Mouse (Mus musculus): Measurements from ENCODE around the gene Polr1c.

Polr1c gene

DNA sequence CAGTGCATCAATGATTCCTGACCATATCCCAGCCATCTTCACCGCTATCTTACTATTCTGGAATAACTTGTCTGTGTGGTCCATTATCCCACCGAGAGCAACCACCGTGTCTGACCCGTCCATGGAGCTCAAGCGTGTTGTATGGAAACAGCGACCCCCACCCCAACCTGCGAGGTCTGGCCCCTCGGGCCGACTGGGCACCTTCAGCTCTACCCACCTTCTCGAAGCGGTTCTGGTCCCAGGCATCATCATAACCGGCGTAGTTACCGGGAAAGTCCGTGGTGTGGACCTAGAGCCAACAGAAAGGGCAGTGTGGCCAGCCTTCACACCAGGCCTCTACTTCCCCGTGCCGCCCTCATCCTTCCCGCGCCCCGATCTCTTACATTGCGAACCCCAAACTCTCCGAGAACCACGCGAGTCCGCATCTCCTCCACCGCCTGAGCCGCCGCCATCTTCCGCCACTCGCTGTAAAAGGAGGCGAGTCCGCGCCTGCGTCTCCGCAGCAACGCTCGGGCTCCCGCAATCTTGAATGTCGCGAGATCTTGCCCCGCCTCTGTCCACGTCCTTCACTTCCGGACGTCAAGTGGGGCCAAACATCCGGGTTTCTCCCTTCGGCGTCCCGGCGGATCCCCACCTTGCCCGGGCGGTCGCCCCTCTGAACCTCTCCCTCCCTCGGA is at the start of gene Polr1c, which contains the start of gene Yipf3:
Gene Polr1c, minus strand, starts transcription at position 543 of the 677 bp plus-strand sequence.
Gene Yipf3, plus strand, starts transcription at position 569 of the 677 bp plus-strand sequence.
- peak; percentile 83 for ATAC-seq (ENCODE audit: insufficient number of reproducible peaks, low FRiP score, low TSS enrichment)

DNA sequence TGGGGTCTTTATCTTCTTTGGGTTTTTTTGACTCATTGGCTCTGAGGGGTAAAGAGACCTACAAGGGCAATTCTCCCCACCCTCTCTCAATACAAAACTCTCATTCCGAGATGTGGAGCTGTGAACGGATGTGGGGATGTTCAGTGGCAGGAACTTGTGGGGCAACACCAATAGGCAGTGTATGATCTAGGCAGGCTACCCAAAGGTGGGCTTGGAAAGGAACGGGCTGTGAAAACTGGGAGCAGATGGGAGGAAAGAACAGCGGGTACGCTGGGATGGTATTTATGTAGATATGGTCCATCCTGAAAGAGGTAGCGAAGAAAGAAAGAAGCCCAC is 49.1 kb upstream of the Polr1c start:
- no peak for ATAC-seq (ENCODE audit: insufficient number of reproducible peaks, low FRiP score, low TSS enrichment)

DNA sequence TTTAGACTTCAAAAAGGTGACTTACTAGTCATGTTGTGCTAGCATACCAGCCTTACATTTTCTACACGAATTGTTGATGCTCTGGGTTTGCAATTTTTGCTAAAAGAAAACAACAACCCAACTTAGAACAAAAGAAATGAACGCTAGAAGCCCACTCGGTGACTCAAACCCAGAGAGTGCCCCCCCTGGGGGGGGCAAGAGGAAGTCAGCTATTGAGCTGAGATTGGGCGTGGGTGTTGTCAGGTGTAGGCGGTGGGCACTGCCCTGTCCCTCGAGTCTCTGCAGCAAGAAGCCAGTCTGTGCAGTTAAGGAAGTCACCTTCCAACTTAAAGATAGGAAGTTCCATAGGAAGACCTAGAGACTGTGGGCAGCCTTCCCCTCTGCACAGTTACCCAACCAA is 48.7 kb upstream of the Polr1c start:
- no peak for ATAC-seq (ENCODE audit: insufficient number of reproducible peaks, low FRiP score, low TSS enrichment)

DNA sequence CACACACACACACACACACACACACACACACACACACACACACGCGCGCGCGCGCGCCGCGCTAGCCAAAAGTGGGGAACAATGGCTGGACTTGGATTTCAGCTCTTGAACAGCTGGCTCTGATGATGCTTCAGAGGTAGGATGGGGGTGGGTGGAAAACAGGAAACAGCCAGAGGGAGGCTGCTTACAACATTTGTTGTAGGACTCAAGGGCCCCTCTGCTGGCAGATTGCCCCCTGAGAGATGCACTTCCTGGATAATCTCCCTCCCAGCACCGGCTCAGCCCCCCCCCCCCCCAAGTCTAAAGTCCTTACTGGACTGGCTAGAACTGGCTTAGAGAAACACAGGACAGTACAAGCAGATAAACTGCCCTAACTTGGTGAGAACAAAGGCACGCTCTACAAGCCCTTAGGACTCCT is 39.8 kb upstream of the Polr1c start:
- ATAC-seq (ENCODE audit: insufficient number of reproducible peaks, low FRiP score, low TSS enrichment), result no peak

DNA sequence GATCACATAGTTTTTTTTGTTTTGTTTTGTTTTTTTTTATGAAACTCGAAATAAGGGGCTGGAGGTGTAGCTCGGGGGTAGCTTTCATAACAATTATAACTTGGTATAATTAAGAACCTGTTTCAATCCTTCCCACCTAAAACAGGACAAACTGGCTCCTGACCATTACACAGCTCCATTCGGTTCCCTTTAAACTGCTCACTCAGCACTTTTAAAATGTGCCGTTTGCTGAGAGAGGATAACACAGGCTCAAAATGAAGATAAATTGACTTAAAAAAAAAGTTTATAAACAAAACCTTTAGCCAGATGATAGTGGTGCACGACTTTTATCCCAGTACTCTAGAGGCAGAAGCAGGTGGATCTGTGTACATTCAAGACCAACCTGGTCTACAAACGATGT is 37.6 kb upstream of the Polr1c start:
- ATAC-seq (ENCODE audit: insufficient number of reproducible peaks, low FRiP score, low TSS enrichment), result no peak

DNA sequence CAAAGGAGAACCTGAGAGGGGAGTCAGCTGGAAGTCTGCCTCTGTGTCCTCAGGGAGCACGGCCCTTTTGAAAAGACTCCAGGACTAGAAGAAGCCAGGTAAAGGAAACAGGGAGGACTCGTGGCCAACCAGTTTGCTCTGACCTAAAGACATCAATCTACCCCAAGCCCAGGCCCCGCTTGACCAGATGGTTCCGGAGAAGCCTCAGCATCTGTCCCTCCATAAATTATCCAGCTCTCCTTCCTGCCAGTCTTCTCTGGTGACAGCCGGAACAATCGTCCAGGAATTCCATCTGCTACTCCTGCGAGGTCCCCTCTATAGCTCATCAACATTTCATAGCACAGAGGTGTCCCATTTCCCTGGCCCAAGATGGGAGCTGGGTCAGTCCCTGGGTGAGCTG is 36.8 kb upstream of the Polr1c start:
- no peak for ATAC-seq (ENCODE audit: insufficient number of reproducible peaks, low FRiP score, low TSS enrichment)

DNA sequence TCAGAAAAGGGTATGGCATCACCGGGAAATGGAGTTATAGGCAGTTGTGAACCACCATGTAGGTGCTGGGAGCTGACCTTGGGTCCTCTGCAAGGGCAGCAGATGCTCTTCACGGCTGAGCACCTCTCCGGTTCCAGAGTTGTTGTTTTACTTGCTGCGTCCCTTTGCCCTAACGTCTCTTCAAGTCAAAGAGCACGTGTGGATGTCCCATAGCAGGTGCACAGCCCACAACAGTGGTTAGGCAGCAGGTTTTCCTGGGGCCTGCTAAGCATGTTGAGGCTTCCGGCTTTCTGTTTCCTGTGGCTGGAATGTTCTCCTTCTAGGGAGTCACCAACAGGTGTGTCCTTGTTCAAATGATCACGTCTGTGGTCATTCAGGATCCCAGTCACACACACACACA is 36.1 kb upstream of the Polr1c start:
- no peak for ATAC-seq (ENCODE audit: insufficient number of reproducible peaks, low FRiP score, low TSS enrichment)

DNA sequence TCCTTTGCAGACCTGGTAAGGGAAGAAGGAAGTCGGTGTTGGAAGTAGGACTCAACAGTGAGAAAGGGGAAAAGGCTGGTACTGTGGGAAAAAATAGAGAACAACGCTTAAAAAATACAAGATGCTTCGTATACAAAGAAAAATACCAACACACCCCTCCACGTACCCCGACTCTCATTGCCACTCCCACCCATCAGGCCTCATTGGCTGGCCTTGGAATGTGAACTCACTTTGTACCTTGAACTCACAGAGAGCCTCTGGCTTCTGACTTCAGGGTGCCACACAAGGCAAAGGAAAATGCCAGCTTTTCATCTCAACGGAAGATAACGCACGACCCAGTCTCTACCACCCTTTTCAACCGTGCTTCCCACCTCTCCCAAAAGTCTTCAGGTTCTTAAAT is 35.3 kb upstream of the Polr1c start:
- ATAC-seq (ENCODE audit: insufficient number of reproducible peaks, low FRiP score, low TSS enrichment), result no peak

DNA sequence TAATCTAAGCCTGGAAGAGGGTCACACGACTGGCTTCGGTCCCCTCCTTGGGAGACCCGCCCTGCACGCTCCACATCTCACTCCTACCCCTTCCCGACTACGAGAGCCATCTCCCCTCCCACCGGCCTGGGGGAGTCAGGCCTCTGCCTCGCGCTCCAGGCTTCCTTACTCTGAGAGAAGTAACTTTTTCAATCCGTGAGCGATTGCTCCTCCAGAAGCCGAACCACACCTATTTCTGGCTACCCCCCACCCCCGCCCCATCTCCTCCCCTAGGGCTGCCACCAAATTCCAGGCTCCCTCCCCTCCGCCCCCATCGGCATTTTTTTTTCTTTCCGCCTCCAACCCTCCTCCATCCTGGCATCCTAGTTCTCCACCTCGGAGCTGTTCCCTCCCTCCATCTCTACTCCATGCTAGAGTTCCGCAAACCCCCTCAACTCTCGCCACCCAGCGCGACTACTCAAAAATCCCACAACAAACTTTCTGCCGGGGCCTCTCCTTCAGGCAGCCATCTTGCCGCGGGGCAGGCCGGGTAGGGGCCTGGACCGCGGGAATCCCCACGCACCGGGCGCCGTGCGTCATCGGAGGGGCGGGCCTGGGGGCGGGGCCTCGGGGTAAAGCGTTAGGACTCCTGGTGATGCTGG is 34.7 kb upstream of the Polr1c start, which contains the start of gene Tjap1:
Gene Tjap1, minus strand, starts transcription at position 544 of the 641 bp plus-strand sequence.
- peak; percentile 82 for ATAC-seq (ENCODE audit: insufficient number of reproducible peaks, low FRiP score, low TSS enrichment)

DNA sequence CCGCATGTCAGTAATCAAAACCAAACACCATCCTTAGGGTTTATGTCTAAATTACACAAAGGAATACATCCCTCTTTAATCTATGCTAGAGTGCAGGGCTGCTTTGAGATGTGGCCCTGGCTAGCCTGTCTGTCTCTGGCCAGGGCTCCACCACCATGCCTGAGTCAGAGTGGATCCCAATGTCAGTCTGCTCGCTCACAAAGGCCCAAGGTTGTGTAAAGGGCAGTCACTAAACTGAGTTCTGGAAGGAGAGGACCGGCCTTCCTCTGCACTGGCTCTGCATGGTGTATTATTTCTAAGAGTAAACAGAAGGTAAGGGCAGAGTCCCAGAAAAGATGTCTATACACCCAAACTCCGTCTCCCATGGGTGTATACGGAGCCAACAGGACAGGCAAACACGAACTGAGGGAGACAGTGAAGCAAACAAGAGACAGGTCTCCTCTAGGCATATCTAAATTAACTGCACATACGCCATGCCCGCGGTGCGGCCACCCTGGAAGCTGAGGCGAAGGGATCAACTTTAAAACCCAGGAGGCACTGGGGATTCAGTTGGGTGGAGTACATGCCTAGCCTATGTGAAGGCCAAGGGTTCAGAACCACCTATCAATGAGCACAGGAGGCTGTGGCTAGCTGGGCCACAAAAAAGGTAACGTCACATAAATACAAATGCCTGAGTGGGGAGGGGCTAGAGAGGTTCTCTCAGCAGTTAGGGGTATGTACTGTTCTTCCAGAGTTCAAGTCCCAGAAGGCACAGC is 30.3 kb upstream of the Polr1c start:
- ATAC-seq (ENCODE audit: insufficient number of reproducible peaks, low FRiP score, low TSS enrichment), result no peak

DNA sequence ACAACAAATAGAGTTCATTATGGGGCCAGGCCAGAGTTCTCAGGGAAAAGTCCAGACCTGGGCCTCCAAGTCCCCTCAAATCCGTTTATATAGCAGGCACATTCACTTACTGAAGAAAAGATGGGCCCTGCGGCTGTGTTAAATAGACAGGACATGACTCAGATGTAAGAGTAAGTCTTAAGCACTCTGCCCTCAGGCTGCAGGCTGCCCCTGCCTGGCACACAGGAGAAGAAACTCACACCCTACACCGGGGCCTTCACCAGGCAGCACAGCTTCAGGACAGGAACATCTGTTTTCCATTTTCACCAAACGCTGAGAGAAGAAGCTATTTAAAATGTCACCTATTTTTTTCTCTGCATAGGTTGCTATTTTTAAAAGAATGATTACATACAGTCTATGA is 29.7 kb upstream of the Polr1c start:
- ATAC-seq (ENCODE audit: insufficient number of reproducible peaks, low FRiP score, low TSS enrichment), result no peak

DNA sequence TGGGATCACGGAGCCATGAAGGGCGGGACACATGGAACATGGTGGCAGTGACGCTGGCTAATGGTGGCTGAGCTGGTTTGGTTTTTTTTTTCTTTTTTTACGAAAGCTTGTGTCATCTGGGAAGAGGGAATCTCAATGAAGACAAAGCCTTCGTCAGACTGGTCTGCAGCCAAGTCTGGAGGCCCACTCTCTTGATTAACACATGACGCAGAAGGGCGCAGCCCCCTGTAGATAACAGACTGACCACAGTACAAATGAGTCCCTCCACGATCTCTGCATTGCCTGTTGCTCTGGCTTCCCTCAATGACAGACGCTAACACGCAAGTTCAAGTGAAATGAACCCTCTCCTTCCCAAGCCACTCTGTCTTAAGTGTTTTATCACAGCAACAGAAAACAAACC is 27.7 kb upstream of the Polr1c start:
- ATAC-seq (ENCODE audit: insufficient number of reproducible peaks, low FRiP score, low TSS enrichment), result no peak

DNA sequence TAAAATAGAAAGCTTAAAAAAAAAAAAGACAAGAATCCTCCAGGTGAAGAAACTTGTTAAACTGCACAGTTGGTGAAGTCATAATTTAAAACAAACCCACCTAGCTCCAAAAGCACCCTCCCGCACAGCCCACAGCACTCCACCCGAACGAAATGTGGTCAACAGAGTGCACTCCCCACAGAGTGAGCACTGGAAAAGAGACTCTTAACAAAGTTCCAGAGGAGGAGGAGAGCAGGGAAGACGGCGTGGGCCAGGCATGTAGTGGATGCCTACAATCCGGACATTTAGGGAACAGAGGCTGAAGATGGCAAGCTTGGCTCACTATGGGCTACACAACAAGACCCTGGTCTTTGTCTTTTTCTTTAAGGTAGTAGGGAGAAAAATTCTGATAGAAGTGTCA is 27.2 kb upstream of the Polr1c start:
- no peak for ATAC-seq (ENCODE audit: insufficient number of reproducible peaks, low FRiP score, low TSS enrichment)

DNA sequence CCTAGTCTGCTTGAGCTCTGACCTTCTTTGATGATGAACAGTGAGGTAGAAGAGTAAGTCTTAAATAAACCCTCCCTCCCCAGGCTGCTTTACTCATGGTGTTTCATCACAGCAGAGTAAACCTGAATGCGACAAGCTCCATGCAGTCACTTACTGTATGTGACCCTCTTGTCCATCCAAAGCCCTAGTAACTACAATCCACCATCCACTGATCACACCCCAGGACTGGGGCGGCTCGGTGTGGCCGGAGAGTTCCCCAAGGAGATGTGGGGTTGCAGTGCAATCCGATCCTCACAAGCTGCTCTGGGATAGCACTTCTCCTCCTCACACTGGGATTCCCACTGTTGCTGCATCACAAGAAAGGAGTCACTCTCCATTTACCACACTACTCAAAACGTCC is 26.6 kb upstream of the Polr1c start:
- no peak for ATAC-seq (ENCODE audit: insufficient number of reproducible peaks, low FRiP score, low TSS enrichment)

DNA sequence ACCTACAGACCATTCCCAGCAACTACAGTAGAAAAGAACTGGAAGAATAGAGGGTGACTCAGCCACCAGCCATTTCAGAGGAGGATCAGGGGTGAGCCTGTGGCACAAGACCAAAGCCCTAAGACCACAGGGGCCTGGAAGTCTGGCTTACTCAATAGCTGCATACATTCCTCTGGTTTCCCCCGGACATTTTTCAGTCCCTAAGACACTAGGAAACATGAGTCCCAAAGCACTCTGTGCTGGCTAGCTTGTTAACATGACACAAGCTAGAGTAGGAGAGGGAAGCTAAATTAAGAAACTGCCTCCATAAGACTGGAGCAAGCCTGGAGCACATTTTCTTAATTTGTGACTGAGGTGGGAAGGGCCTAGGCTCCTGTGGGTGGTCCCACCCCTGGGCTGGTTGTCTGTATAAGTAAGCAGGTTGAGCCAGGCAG is 26.0 kb upstream of the Polr1c start:
- ATAC-seq (ENCODE audit: insufficient number of reproducible peaks, low FRiP score, low TSS enrichment), result no peak

DNA sequence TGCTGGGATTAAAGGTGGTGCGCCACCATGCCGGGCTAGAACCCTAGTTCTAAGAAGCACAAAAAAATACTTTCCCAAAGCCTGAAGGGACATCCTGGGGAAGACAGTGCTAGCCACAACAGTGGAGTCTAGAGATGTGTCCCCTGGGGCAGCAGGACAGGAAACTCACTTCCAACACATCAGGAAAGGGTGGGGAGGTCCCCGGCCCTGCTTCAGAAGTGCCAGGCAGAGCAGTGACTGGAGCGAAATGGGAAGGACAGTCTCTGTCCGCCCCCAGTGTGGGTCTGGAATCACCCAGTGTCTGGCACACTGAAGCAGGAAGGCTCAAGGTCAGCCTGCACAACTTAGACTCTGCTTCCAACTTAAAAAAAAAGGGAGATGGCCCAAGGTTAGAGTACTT is 24.8 kb upstream of the Polr1c start:
- no peak for ATAC-seq (ENCODE audit: insufficient number of reproducible peaks, low FRiP score, low TSS enrichment)

DNA sequence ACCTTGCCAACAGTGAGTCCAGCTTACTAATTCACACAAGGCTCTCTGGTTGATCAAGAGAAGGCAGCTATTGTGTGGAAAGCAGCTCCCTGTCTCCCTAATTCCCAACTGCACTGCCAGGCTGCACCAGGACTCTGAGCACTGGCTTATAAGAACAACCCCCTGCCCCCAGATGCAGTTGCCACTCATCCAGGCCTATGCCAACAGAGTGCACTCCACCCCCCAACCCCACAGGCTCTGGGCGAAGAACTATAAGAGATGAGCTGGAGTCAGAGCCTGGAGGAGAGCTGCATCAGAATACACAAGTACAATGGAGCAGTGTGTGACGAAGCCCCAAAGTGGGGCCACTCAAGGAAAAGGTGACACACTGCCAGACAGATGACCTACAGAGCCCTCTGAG is 24.2 kb upstream of the Polr1c start:
- no peak for ATAC-seq (ENCODE audit: insufficient number of reproducible peaks, low FRiP score, low TSS enrichment)

DNA sequence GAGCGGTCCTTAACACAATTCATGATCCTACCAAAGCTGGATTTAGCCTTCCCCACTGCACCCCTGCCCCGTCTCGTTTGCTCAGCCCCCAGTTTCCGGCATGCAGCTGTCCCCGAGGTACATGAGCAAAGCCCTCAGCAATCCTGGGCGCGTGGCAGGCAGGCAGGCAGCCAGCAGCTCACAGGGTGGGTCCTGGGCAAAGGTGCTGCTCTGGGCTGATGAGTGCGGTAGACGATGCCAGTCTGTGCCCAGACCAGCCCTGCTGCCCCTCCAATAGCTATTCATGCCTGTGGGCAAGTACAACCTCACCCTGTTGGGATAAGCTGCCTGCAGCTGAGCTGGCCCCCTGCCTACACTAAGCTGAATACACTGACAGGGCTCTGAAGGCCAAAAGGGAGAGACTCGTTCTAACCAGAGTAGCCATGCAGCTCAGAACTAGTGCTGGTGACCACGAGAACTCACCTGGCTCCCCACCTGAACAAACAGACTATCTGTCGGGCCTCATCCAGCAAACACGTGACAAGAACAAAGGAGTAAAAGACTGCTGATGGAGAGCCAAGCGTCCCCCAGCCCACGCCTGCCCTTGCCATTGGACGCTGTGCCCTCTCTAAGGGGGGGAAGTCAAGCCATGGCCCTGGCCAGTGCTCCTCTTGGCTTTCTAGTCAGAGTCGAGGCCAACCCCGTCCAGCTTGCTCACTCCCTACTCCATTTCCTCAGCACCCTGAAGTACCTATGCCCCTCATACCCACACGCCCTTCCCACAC is 22.1 kb upstream of the Polr1c start:
- ATAC-seq (ENCODE audit: insufficient number of reproducible peaks, low FRiP score, low TSS enrichment), result no peak

DNA sequence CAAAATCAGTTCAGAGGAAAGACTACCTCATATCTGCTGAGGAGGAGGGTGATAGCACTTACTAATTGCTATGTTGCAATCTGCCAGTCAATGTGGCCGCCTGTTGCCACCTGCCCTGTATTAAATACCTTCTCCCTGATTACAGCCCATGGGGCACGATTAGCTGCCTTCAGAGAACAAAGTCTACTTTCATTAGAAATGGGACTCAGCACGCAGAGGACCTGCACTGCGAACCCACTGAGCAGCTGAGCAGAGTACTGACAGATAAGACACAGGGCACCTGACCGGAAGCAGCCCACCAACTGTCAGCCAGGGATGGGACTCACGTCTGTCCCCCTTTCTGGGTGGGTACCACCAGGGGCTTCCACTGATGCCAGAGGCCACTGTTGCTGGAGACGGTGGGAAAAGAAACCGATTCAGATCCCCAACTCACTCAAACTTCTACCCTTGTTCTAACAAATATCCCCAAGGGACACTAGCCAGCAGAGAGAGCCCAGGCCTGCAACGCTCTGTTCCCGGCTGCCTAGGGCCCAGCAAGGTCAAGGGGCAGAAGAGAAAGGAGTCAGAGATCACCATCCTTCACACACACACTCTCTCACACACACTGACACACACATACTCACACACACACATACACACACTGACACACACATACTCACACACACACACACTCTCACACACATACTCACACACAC is 20.3 kb upstream of the Polr1c start:
- ATAC-seq (ENCODE audit: insufficient number of reproducible peaks, low FRiP score, low TSS enrichment), result no peak

DNA sequence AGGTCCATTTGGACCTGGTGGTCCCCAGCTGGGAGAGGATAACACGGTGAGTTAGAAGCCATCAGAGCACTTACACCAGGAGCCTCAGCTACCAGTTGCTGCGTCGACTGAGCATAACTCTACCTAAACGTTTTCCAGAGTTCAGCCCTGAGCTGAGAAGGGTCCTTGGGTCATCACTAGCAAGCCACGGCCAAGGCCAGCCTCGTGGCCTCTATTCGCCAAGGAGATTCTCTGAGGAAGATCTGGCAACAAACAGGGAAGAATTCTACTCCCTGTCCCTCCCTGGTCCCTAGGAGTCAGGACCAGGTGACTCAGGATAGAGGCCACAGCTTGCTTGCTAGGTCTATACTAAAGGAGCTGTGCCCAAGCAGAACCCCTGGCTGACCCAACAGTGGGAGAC is 19.7 kb upstream of the Polr1c start:
- no peak for ATAC-seq (ENCODE audit: insufficient number of reproducible peaks, low FRiP score, low TSS enrichment)

Data from cerebellum, adult (tissue).